Mouse (Mus musculus) urinary bladder, postnatal 36 days (tissue): ENCODE measurements around the gene Heatr9.
"Not testable (repeated sequence)": the region's sequence is repeated elsewhere in the genome, so short reads cannot be mapped to it uniquely, and the experiment has no call there.

Source experiments
- DNase-seq, 2 experiments: peaks; one replicate each; pipeline ENCODE4 v3.0.0; 2022; ENCODE audit warnings: low spot score in 2 of 2, mixed read lengths in 1 of 2

Gene Heatr9

DNA sequence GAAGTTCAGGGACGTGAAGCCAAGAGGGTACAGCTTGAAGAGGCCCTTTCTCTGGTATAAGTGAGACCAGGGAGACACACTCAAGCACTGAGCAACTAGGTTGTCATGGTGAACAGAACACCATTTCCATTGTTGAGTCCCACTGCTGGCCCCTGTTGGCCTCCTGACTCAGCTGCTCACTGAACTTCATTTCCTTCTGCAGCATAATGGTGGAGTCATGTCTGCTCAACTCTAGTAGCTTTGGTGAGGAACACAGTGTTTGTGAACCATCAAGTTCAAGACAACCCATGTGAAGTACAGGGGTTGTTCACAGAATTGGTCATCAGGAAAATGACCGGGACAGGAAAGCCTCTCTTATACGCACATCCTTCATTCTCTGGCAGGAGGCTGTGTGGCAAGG, at the start of gene Heatr9:
TSS of gene Heatr9 (minus strand) at position 101 of the 400 bp plus-strand sequence.
- DNase-seq, result no peak

DNA sequence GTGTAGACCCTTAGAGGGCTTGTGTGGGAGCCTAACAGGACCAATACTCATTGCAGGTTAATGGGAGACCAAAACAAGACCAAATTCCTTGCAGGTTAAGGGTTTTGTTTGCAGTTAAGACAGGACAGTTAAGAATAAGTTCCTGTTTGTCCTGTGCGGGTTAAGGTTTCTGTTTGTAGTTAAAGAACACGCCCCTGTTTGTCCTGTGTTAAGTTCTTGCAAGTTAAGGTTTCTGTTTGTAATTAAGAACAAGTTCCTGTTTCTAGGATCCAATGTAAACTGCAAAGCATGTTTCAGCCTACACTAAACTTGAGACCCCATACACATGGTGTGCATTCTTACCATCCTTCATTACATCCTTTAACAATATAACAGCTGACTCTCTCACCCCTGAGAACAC, 48.2 kb upstream of the Heatr9 start:
- DNase-seq, result no peak

DNA sequence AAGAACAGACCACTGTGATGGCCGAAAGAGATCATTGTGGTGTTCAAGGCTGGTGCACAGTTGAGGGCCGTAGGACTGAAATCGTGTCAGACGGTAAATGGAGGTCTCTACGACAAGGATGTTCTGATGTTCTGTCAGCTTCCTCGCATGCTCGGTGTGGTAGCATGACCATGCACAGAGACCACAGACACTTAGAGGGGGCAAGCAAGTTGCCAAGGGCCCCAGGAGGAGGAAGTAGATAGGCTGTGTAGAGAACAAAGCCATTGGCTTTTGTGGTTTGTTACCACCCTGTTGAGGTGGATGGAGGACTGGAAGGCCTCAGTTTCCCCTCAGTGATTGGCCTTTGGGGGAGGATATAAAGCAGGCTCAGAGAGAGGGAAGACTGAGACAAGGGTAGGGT, 47.3 kb upstream of the Heatr9 start:
- DNase-seq, result no peak

DNA sequence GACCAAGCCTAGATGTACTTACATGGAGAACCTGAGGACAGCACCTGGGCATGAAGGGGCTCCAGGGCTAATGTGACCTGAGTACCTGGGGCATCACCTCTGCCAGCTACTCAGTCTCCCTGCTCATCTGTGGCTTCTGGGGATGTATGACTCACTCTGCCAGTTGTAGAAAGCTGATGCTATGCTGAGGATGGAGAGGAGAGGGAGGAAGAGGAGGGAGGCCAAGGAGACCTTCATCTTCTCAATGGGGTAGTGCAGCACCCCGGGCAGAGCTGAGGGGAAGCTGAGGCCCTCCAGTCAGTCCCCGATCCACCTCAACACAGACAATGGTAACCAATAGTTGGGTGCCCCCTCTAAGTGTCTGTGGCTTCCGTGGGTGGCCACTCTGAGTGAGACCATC, 46.8 kb upstream of the Heatr9 start:
- no peak for DNase-seq

DNA sequence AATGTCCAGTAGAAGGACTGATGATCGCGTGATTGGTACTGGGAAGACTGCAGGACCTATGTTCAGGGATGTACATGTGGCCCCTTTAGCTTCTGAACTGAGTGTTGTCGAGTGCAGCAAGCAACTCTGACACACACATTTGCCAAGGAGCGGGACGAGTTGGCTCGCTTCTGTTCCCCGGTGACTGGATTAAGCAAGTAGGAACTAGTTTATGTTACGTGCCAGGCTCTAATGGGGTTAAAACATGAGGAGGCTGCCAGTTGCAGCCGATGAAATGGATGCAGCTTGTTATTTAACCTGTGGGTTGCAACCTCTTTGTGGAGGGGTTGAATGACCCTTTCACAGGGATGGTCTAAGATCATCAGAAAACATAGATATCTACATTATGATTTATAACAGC, 46.1 kb upstream of the Heatr9 start:
- peak in 1 of 2 experiments; percentile 15 for DNase-seq

DNA sequence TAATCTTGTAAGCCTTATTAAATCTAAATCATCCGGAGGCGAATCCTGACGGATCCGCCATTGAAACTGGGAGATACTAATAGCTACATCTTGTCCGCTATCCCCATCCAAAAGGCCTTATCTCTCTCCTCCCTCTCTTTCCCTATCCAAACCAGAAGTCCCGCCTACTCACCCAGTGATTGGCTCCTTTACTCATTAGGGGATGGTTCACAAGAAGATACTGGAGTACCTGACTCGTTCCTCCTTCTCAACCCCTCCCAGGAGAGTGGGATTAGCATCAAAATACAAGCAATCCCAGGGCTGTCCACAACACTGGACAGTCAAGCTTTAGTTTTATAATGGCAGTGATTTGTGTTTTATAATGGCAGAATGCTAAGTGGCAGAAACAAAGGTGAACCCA, 45.3 kb upstream of the Heatr9 start:
- DNase-seq, result no peak

DNA sequence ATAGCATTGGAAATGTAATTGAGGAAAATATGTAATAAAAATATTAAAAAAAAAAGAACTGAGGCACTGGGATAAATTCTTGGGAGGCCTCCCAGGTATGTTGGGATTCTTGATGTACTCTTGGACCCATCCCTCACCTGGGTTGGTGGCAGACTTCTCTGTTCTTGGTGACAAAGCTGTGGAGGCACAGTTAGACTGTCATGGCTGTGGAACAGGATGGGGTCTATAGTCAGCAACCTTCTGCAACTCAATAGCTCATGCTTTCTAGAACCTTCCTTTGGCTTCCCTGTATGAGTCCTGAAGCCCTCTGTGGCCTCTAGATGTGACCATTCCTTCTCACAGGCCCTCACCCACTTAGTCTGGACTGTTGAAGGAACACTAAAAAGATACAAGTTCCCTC, 44.6 kb upstream of the Heatr9 start:
- DNase-seq, result no peak

DNA sequence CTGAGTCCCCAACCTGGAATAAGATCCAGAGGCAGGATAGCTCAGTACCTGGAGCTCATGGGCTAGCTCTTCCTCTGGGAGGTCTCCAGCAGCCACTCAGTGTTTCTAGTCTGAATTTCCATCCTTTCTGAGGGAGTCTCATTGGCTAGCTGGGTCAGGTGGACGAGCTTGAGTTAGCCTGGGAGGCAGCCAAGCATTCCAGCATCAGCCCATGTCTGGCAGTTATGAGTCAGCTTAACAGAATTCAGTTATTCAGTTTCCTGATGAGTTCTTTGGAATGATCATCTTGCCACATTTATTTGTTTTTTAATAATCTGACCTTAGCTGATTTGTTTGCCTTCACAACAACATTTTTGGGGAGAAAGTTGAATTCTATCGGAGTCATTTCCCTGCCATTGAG, 41.8 kb upstream of the Heatr9 start:
- DNase-seq, result peak in 1 of 2 experiments; percentile 17

DNA sequence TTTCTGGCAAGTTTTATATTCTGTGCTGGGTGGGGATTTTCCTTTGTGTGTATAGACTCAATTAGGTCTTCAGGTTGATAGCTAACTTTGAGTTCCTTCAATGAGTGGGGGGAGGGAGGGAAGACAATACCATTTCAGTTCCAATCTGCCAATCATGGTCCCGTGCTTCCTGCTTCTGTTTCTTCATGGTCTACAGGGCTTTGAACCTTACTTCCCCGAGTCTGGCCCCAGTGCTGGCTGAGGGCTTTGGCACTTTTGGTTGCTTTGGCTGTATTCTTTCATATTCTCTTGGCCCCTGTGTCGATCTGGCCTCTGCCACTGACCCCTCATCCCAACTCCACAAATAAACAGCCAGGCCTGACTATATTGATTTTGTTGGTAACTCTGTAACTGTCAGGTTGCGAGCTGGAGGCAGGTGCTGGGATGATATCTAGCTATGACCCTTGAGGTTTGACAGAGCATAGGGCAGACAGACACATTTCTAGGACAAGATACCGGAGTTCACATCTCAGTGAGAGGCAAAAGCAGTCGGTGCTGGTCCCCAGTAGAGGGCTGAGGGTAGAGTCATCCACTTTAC, 40.4 kb upstream of the Heatr9 start:
- DNase-seq, result no peak

DNA sequence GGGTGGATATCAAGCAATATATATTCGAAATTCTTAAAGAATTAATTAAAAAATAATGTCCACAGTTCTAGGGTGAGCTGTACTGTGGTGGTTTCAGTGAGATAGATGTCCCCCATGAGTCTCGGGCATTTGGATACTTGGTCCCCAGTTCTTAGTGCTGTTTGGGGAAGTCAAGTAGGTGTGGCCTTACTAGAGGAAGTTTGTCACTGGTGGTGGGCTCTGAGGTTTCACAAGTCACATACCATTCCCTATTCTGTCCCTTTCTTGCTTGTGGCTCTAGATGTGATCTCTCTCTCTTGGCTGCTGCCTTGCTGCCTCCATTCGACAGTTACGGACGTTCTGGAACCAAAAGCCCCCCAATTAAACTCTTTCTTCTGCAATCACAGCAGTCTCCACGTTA, 38.4 kb upstream of the Heatr9 start:
- DNase-seq, result no peak

DNA sequence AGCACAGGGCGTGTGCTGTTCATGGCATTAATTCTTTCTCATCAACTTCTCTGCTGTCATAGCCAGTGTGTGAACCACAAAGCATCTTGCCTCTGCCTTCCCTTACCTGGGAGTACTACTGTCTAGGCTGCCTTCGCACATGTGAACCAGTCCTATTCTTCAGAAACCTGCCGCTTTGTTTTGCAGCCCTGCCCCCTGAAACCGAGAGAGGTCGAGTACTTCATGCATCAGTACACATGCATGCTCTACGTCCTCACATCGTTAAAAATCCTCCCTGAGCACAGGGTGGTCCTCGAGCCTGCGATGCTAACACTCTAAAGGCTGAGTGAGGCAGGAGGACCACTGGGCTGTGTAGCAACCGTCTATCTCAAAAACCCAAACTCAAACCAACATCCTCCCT, 35.1 kb upstream of the Heatr9 start:
- no peak for DNase-seq

DNA sequence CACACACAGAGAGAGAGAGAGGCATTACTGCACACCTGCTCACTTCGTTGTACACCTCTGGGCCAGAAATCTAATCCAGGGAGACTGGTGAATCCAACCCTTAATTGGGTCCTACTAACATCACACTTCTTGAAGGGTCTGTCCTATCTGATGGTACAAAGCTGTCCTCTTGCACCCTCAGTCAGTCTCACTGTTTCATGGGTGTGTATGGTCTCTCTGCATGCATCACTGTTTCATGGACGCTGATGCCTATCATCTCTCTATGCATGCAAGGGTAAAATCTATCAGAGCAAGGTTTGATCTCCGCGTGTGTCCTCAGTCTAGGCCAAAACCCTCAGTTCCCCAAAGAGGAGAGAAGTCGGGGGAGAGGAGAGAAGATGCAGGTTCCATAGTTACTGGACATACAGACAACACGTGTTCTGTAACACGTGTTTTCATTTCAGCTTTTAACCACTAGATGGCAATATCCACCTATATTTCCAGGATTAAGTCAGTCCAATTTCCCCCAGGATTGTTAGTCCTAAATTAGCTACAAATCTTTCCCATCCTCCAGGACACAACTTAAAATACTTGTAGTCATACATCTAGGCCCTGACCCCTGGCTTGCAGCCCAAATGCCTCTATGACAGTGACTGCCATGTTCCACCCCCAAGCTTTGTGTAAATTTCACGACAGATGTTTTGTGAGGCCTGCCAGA, 34.3 kb upstream of the Heatr9 start:
- no peak for DNase-seq

DNA sequence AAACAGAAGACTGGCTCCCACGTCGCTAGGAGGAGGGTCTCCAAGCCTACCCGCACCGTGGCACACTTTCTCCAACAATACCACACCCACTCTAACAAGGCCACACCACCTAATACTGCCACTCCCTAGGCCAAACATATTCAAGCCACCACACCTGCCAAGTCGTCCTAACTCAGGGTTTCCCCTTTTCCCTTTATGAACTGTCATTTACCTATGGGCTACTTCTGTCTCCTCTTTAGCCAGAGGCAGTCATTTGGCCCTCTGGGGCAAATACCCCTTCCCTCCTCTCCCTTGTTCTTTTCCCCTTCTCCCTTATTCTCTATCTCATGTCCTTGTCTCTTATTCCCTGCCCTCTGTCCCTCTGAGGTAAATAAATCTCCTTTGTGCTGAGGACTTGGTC, 29.7 kb upstream of the Heatr9 start:
- no peak for DNase-seq

DNA sequence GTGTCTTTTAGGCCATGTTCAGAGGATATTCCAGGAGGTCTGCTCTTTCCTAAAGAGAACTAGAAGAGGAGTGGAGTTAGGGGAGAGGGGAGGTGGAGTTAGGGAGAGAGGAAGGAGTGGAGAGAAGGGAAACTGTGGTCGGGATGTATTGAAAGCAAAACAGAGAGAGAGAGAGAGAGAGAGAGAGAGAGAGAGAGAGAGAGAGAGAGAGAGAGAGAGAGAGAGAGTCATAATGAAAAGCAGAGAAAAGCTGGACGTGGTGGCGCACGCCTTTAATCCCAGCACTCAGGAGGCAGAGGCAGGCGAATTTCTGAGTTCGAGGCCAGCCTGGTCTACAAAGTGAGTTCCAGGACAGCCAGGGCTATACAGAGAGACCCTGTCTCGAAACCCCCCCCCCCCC, 29.1 kb upstream of the Heatr9 start:
- not testable (repeated sequence) for DNase-seq

DNA sequence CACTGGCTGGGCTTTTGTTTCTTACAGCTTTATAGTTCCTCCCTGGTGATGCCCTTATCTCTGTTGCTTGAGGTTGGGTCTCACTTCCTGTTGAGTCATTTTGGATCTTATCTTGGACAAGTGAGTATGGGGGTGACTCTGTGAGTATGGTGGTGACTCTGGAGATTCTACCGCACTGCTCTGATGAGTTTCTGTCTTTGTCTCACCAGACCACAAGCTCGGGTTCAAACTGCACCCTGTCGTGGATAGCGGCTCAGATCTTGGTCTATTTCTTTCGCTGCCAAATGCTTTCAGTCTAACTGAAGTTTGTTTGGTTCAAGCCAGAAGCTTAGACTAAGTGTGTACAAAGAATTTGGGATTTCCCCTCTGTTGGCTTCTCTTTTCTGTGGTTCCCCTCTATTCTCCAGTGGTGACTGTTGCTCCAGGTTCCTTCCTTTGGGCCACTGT, 28.2 kb upstream of the Heatr9 start:
- DNase-seq, result no peak

DNA sequence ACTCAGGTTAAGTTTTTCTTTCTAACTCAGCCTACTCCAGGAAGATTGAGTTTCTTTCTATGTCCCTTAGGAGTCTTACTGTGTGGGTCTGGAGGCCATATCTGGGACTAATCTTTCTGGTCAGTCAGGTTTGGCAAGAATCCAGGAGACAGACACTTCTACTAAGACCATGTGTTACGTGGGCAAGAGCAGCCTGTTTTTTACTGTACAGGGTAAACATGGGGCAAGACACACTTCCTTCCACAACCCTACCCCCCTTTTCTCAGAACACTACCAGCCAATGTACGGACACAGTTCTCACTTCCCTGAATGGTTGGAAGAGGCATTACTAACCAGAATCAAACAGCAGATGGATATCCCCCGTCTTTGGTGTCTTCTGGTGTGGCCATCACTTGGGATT, 22.2 kb upstream of the Heatr9 start:
- no peak for DNase-seq

DNA sequence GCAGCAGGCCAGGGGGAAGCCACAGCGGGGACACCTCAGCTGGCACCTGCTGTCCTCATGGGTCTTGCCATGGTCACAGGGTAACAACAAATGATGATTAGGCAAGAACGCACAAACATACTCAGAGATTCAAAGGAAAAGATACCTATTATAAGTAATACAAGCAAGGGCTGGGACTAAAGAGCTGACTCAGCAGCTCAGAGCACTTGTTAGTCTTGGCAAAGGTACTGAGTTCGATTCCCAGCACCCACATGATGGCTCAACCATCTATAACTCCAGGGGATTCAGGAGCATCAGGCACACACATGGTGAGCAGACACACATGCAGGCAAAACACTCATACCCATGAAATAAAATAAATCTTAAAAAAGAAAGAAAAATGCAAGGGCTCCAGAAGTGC, 19.4 kb upstream of the Heatr9 start:
- no peak for DNase-seq

DNA sequence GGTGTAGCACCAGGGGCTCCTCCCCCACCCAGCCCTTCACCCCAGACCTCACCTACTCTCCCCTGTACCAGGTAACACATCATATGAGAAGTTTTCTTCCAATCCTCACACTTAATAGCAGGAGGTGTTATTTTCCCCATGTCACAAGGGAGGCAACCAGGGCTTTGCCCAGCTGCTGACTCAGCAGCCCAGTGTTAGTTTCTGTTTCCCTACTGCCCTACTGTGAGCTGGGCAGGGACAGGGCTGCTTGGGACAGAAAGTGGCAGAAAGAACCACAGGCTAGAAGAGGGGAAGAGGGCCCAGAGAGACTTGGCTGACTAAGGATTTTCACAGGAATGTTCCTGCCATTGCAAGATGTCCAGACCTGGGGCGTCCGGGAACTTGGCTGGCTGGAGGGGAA, 19.0 kb upstream of the Heatr9 start:
- DNase-seq, result no peak

DNA sequence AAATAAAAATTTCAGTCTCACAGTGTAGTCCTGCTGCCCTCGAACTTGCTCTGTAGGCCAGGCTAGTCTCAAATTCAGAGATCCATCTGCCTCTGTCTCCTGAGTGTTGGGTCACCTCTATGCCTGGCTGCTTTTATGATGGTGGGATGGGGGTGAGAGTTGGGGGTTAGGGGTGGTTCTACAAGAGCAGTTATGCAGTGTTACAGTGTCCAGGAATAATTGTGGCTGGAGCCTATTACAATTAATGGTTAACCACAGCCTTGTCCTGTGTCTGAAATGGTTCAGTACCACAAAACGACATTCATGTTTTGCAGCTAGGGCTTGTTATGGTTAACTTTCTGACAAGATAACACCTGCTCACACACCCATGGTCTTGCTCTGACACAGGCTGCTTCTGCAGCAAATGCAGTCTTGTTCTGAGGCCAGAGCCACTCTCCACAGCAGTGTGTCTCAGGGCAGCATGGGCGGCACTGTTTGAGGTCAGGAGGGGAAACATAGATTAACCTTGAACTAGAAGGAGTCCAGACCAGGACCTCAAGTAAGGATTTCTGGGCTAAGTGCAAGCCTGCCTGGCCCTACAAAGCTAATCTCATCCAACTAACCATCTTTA, 16.8 kb upstream of the Heatr9 start:
- DNase-seq, result no peak

DNA sequence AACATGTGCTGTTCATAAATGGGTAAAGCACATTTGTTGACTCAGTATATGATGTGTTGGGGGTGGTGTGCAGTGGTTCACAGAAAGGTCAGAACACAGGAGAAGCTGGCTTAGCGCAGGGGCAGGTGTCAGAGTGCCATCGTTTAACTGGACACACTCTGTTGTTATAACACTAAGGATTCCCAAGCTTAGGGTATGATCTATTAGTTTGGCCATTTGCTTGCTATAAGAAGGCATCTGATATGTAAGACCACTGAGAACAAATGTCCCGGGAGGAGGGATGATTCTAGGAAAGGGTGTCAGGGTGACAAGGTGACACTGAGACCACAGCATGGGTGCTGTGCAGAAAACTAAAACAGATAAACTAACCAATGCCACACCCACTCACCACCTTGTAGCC, 14.9 kb upstream of the Heatr9 start:
- no peak for DNase-seq

DNA sequence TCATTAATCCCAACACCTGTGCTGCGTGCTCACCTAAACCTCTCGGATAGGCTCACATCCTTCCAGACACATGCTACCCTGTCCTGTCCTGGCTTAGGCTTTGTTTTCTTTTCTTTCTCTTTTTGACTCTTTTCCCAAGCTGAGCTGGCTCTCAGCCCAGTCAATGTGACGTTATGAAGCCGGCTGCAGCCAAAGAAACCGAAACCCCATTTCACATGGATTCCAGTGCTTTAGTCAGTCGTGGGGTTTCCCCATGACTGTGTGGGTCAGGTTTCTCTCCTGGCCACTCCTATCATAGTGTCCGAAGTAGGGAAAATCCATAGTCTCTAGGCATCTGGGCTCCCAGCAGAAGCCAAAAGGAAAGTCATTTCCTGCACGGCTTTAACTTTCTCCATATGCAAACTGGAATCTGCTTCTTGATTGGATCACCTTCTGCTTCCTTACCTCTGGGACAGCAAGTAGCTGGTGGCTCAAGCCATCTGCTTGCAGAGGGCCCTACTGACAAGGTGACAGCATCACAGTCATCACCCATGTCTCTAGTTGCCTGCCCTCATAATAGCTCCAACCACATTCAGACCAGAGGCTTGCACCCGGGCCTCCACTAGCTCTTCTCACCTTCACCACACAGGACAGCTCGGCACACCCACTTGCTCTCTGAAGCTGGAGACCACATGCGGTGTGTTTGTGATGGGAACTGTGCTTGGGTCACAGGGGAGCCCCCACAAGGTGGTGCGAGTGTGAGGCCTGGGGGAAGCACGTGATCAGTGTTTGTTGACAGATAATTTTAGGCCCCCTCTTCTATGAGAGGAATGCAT, 12.8 kb upstream of the Heatr9 start:
- DNase-seq, result peak; percentile 33 to 78

DNA sequence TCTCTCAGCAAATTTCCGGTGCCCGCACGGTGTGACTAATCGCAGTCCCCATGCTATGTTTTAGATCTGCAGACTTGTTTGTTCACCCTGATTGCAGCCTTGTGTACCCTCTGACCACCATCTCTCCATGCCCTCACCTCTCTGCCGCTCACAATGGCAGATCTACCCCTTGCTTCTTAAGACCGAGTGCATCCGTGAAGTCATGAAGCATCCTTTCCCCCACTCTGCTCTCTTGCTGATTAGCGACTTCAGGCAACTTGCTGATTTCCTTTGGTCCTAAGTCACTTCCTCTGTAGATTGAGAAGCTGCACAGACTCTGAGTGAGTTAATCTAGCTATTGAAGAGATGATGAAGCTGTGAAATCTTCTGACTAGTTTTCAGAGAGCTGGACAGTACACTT, 12.2 kb upstream of the Heatr9 start:
- DNase-seq, result no peak

DNA sequence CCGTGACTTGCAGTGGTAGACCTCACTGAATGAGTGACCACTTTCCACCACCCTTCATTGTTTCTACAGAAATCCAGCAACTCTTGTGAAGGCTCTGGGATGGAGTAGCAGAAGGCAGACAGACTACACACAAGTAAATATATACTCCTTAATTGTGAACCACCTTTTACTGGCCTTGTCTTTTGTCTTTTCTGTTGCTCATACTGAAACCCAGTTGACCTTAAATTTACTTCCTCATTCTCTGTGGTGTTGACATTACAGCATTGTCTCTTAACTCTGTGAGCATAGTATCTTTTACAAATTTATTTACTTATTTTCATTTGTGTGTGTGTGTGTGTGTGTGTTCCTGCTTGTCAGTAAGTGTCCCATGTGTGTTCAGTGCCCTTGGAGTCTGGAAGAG, 11.2 kb upstream of the Heatr9 start:
- no peak for DNase-seq
